Mouse (Mus musculus) right cerebral cortex, postnatal 10 days (tissue): ENCODE results near the gene Slc36a3.
"Not testable (repeated sequence)": the region's sequence is repeated elsewhere in the genome, so short reads cannot be mapped to it uniquely, and the experiment has no call there.

ENCODE experiments used
- DNase-seq, 2 experiments: peaks; one replicate each; pipeline ENCODE4 v3.0.0; 2021; ENCODE audit warnings: low spot score in 2 of 2

Gene Slc36a3

GRCm38 (mm10) chr11:55106636-55107035, 44.9 kb downstream of the Slc36a3 start:
- DNase-seq, result no peak

GRCm38 (mm10) chr11:55105389-55105788, 46.1 kb downstream of the Slc36a3 start:
- DNase-seq, result no peak

- no peak for DNase-seq
These were observed 48.3 kb downstream of the Slc36a3 start for GRCm38 (mm10) chr11:55103229-55103628.

GRCm38 (mm10) chr11:55102015-55102414, 49.5 kb downstream of the Slc36a3 start:
- no peak for DNase-seq

- DNase-seq, result no peak
These were observed 51.6 kb downstream of the Slc36a3 start for GRCm38 (mm10) chr11:55099868-55100267.

- no peak for DNase-seq
These were observed 52.3 kb downstream of the Slc36a3 start for GRCm38 (mm10) chr11:55099019-55099771.

- DNase-seq, result no peak
These were observed 53.2 kb downstream of the Slc36a3 start for GRCm38 (mm10) chr11:55098189-55098915.

- peak; percentile 96 to 97 for DNase-seq
These were observed 53.9 kb downstream of the Slc36a3 start, which contains the start of gene Gm2a for GRCm38 (mm10) chr11:55097463-55098188. Gene Gm2a (plus strand): TSS chr11:55098115.

GRCm38 (mm10) chr11:55096731-55097462, 54.6 kb downstream of the Slc36a3 start:
- no peak for DNase-seq

GRCm38 (mm10) chr11:55096296-55096695, 55.2 kb downstream of the Slc36a3 start:
- not testable (repeated sequence) for DNase-seq

GRCm38 (mm10) chr11:55093096-55093495, 58.4 kb downstream of the Slc36a3 start:
- DNase-seq, result no peak

GRCm38 (mm10) chr11:55089892-55090291, 61.6 kb downstream of the Slc36a3 start:
- no peak for DNase-seq

- DNase-seq, result peak; percentile 70 to 83
These were observed 64.5 kb downstream of the Slc36a3 start for GRCm38 (mm10) chr11:55087006-55087405.

- DNase-seq, result no peak
These were observed 66.1 kb downstream of the Slc36a3 start for GRCm38 (mm10) chr11:55085396-55085795.

- DNase-seq, result no peak
These were observed 66.9 kb downstream of the Slc36a3 start for GRCm38 (mm10) chr11:55084629-55085028.

- no peak for DNase-seq
These were observed 70.3 kb downstream of the Slc36a3 start for GRCm38 (mm10) chr11:55081206-55081605.

GRCm38 (mm10) chr11:55079180-55079579, 72.3 kb downstream of the Slc36a3 start:
- no peak for DNase-seq

- DNase-seq, result no peak
These were observed 73.0 kb downstream of the Slc36a3 start for GRCm38 (mm10) chr11:55078502-55078901.

GRCm38 (mm10) chr11:55077331-55078231, 73.9 kb downstream of the Slc36a3 start, which contains the start of gene Ccdc69:
Gene Ccdc69 (minus strand): TSS chr11:55078131.
- DNase-seq, result peak; percentile 39 to 58

- DNase-seq, result no peak
These were observed 75.3 kb downstream of the Slc36a3 start for GRCm38 (mm10) chr11:55076234-55076633.
